Mouse (Mus musculus) kidney, postnatal 14 days (tissue): Measurements from ENCODE around the gene Rnf169.
"Not testable (repeated sequence)": the region's sequence is repeated elsewhere in the genome, so short reads cannot be mapped to it uniquely, and the experiment has no call there.

Source experiments
- DNase-seq: peaks from one replicate; pipeline ENCODE4 v3.0.0; 2022; ENCODE audit warnings: mixed read lengths

The Rnf169 gene

DNA sequence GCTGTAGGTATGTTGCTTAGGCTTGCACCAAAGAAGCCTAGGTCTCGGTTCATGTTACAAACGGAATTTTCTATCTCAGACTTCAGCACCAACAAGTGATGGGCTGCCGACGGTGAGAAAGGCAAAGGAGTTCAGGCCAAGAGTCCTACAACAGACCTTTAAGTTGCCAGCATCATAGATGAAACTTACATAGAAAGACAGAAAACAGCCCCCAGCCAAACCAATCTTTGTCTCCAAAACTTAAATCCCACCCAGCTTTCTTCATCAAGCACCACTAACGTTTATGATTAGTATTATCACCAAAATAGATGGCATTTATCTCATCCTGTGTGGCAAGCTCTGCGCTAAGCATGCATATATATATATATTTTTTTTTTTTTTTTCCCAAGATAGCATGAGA, 1.2 kb downstream of the Rnf169 start:
- DNase-seq: no peak

DNA sequence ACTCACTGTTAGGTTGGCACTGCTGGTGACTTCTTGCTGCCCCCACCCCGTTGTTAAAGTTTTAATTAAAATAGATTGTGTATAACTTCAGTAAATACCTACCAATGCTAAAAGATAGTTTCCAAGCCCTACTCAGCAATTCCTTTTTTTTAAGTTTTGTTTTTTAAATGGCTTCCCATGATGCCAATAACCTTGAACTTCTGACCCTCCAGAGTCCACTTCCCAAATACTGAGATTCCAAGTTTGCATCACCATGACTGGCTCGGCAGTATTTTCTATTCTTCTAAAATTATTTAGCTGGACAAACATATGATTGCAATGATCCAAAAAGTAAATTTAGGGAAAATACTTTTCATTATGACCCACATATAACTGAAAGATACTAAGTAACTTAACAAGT, 2.2 kb downstream of the Rnf169 start:
- no peak for DNase-seq

DNA sequence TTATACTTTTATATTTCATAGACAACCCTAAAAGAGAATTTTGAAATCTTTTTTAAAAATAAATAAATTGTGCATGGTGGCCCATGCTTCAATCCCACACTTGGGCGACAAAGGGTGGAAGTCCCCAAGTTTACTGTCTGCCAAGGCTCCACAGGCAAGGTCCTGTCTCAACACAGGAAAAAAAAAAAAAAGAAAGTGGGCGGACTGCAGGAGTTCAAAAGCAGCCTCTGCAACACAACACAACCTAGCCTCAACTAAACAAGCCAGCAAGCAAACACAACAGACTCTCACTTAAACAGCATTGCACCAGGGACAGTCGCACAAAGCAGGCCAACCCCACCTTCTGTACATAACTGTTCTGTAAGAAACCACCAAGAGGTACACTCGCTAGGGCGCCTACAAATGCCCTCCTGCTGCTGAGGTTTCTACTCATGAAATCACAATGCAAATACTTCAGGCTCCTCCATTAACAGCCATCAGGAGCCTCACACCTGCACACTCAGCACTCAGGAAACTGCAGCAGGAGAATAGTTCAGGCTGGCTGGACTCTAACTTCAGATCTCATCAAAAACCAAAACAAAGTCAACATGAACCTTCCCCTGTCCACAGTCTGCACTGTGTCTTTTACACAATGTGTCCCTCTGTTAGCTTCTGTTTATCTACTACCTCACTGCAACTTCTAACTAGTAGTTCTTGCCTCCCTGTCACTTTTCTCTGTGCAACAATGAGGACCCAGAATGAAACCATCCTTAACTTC, 4.3 kb downstream of the Rnf169 start:
- DNase-seq: no peak

DNA sequence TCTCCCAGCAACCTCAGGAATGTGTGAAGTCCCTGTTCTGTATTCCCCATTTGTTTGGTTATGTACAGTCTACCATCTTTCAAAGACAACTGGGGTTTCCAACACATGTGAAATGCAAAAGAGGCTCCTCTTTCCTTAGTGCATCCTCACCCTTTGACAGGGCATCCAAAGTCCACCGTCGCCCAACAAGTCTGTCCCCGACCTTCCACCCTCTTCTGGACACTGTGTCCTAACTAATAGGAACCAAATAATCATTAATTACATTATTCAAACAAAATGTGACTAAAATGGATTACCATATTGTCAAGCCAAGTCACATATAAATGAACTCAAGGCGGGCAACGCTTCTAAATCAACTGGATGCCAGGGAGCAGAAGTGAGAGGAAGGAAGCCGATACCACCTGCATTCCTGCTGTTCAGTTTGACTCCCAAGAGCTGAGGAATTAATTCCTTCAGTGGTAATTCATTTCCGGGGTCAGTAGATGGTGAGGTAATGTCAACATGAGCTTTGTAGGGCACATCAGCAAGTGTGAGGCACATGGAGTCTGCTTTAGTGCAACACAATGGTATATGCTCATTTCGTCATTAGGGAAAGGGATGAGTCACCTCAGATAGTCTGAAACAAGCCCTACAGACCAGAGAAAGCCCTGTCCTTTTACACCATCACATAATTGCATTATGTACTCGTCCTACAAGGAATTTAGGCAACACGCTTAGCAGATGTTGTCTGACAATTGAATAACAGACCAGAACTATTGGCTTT, 5.9 kb downstream of the Rnf169 start:
- DNase-seq: no peak

DNA sequence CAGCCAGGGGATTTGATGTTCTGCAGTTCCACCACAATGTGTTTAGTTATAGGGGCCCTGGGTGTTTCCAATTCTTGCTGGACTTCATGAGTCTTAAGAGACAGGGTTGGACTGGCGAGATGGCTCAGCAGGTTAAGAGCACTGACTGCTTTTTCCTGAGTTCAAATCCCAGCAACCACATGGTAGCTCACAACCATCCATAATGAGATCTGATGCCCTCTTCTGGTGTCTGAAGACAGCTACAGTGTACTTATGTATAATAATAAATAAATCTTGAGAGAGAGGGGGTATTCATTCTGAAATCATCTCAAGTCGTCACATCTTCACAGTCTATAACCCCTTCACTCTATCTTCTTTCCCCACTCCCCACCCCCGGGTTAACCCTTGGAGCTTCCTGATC, 7.3 kb downstream of the Rnf169 start:
- not testable (repeated sequence) for DNase-seq

DNA sequence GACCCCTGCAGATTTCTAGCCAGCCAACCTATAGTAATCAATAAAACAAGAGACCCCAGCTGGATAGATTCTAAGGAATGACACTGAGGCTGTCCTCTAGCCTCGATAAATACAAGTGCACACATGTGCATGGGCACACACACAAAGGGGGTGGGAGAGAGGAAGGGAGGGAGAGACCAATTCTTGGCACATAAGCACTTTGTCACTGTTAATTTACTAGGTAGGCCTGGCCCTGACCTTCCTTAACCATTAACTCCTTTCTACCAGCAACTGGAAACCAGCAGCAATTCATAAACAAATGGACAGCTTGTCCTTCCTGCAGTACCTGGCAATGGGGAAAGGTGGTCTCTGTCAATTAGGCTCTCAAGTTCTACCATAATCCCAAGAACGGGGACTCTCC, 8.3 kb downstream of the Rnf169 start:
- DNase-seq: peak; percentile 64

DNA sequence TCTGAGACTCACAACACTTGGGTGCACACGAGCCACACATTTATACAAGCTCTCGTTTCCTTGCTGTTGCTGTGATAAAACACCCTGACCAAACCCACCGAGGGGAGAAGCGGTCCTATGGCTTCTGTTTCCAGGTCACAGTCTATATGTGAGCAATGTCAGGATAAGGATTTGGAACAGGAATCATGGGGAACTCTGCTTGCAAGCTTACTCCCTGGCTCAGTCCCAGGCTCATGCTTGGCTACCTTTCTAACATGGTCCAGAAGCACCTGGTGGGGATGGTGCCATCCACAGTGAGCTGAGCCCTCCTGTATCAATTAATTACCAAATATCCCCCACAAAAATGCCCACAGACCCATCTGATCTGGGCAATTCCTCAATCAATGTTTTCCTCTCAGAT, 11.1 kb downstream of the Rnf169 start:
- no peak for DNase-seq

DNA sequence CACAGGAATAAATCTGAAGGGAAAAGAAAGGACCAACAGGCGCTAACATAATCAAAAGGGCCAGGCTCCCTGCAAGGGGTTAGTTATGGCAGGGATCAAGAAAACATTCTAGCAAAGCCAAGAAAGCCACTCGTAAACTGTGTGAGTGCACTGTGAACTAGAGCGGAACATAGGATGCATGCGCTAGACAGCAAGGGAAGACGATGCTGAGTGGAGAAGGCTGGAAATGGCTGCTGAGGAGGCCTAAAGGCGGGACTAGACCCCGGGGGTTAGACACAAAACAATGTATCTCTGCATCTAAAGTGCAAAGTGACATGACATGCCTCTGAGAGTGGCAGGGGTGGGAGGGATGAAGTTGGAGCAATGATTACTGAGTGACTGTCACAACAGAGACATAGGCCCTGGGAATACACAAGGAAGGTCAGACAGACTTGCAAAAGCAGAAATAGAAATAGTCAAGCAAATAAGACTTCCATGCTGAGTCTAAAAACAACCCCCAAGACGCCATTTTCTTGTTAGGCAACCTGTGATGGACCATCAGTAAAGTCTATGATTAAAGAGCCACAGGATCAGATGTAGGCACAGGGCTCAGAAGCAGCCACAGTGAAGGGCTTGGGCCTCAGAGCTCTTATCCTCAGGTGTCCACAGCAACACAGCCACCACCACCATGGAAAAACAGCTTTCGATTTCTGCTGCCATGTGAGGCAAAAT, 14.1 kb downstream of the Rnf169 start:
- no peak for DNase-seq

DNA sequence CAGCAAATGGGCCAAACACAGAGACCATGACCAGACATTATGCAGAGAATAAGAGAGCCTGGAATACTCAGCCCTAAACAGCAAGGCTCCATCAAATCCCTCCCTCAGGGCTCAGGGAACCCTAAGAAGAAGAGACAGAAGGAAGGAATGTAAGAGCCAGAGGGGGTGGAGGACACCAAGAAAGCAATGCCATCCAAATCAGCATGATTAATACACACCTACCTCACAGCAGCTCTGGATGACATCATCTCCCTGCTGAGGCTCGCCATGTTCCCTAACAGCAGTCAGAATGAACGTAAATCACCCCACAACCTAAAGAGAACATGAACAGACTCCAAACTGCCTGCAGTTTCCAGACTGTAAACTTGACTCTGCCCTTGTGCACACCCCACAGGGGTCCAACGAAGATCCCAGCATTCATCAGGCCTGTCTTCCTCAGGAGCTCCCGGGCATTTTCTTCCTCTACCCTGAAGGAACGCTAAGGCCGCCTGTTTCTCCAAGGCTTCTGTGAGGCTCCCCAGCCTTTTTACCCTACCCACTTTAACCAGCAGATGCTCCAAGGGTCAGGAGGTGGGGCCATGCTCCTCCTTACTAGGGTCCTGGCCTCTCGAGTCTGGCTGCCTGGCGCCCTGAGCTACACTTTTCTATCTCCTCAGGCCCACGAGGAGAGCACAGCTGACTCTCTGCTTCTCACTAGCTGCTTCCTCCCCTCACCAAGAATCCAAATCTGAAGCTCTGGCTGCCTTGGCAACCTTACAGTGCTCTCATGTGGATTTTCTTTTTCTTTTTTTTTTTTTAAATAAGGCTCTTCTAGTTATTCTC, 15.0 kb downstream of the Rnf169 start:
- peak; percentile 63 for DNase-seq

DNA sequence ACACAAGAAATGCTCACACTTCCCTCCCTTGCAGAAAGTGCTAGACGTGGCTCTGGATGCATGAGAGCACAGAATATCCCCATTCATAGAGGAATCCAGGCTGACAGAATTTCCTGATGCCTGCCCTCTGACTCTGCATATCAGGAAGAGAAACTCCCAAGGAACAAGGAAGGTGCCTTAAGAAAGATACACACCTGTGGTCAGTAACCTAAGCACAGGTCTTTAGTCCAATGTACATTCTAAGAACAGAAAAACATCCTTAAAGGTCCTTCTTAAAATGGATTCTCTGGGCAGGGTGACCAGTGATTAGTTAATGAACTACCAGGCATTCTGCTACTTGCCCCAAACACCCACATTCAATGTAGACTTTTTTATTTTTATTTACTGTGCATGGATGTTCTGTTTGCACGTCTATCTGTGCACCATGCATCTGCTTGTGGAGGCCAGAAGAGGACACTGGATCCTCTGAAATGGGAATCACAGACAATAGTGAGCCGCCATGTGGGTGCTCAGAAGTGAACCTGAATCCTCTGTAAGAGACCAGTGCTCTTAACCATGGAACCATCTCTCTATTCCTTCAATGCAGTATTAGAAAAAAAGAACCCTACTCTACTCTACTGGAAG, 16.9 kb downstream of the Rnf169 start:
- no peak for DNase-seq

DNA sequence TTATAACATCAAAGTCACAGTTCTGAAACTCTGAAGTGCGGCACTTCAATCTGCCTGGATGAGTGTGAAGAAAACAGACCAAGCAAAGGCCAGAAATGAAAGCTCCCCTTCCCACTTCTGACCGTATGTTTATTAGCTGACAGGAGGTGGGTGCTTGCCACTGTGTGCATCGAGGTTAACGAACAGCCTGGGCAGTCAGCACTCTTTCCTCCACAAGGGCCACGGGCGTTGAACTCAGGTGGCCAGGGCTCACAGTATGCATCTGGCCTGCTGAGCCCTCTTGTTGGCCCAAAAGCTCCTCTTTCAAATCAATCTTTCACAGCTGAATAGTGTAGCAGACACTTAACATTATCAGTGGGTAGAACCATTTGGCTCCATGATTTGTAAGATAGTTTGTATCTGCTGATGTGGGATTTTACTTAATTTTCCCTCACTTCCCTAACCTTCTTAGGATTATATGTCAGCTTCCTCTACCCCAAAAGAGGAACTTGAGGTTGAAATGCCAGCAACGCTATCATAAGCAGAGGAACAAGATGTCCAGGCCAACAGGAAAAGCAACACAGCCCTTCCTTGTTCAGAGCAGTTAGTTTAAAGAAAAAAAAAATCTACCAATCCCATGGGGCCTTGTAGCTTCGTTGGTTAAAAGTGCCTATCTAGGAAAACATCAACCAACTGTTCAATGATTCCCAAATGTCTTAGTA, 17.6 kb downstream of the Rnf169 start:
- DNase-seq: peak; percentile 52

DNA sequence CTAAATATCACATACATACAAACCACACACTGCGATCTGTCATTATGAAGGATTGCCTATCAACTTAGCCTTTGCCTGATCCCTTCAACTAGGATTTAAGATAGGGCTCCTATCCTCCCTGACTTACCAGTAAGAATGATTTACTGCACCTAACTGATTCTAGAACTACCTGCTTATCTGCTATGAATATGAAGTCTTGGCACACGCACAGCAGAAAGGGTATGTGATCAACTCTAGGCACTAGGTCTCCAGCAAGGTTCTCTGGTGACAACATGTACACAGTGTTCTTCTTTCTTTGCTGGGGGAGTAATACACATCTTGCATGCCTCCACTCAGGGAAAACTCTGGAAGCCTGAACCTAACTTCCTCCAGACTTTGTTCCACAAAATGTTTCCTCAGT, 18.7 kb downstream of the Rnf169 start:
- DNase-seq: no peak

DNA sequence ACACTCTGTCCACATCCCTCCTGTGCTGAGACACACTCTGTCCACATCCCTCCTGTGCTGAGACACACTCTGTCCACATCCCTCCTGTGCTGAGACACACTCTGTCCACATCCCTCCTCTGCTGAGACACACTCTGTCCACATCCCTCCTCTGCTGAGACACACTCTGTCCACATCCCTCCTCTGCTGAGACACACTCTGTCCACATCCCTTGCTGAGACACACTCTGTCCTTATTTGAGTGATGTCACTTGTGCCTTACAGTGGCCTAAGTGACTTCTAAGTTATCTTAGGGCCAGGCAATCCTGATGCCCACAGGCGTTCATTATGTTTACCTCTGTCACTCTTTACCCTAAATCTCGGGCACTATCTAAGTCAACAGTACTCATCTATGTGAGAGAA, 19.7 kb downstream of the Rnf169 start:
- DNase-seq: not testable (repeated sequence)

DNA sequence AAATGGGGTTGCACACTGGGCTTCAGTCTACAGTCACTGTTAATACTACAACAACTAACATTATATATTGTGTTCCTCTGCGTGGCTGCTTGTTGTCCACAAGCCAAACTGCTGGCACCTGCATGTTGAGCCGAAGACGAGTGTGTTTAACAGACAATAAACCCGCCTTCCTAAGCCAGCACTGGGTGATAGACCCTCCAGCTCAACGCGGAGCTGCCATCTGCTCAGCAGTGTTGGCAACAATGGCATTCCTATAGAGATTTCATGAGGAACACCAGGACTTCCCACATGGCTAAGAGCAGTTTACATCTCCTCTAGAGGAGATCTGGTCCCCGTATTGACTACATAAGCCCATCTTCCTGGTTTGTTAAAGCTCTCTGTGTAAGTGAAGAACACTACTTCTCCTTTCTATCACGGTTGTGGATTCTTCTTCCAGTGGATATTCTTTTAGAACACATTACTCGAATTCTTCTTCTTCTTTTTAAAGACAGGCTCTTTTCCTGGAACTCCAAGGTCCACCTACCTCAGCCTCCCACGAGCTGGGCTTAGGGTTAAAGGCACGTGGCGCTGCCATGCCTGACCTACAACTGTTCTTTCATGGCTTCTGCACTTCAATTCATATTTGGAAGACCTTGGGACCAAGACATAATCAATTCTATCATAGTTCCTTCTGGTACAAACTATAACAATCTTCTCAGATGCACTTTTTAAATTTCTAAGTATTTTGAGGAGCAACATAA, 22.9 kb downstream of the Rnf169 start:
- no peak for DNase-seq

DNA sequence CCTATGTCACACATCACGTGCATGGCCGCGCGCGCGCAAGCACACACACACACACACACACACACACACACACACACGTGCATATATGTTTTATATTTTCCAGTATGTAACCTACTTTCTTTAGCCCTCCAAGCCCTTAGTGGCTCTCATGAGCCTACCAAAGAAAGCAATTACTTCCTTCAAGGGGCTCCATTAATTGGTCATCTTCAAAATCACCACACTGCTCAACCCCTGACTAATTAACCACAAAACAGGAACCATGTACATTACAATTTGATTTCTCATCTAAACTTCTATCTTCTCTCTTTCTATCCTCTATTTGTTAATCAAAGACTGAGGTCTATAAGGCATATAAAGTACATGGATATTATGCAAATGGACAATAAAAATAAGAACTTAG, 24.2 kb downstream of the Rnf169 start:
- no peak for DNase-seq

DNA sequence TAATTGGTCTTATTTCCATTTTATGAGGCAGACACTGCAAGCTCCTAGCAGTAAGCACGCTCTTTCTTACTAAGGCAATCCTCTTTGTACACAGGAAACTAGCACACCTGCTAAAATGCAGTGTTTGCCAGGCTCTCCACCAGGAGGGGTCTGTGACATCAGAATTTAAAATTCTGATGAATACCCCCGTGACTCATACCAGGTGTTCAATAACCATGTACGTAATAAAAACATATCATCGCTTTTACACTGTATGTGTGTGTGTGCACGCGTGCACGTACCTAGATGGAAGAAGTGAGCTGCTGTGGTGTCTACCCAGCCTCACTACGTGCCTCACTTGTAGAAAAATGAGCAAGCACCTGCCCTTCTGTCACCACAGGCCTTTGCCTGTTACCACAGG, 26.0 kb downstream of the Rnf169 start:
- DNase-seq: no peak

DNA sequence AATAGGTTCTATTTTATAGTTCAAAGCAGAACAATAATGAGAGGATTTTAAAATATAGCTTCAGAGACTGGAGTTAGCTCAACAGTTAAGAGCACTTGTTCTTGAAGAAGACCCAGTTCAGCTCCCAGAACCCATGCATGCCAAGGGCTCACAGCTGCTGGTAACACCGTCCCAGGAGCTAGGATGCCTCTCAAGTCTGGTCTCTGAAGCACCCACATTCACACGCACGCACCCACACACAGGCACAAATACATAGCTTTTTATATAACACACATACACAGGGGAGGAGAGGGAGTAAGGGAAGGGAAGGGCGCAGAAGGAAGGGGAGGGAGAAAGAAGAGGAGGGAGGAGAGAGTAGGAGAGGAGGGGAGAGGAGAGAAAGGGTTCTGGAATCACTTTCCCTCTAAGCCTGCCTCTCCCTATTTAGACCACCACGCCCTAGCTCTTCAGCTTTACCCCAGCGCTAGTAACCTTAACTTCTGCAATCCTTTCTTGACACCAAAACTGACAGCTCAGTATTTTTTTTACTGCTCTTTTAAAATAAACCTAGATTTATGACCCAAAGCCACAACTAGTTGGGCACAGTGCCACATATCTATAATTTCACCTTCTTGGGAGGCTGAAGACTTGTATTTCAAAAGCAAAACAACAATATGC, 26.7 kb downstream of the Rnf169 start:
- no peak for DNase-seq

DNA sequence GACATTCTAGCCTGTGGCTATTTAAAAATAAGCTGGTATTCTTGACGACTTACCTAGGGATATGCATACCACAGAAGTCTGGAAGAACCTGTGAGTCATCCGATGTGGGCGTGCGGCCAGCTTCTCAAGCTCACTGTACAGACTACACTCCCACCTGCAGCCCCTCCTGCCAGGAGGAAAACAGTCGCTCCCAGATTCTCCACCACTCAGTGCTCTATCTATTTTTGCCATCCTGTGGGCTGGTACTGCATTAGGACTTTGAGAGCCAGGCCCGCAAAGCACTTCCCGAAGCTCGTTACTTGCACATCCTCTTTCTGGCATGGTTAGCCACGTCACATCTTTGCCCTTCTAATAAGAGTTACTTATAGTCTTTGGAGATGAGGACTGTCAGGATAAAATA, 32.9 kb downstream of the Rnf169 start:
- no peak for DNase-seq

DNA sequence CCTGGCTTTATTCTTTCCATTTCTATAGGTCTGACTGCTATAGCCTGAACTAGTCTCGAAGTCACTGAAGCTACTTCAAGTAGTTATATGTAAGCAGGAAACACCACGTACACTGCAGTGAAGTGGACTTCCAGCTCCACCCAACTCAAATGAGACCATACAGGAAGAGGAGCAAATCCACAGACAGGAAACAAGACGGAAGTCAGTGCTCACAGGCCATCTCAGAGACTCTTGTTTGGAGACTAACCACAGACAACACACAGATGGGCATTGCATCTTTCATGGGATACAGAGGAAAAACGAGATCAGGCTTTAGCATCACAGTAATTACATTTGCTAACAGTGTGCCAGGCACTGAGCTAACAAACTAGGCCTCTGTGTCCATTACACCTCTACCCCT, 33.9 kb downstream of the Rnf169 start:
- no peak for DNase-seq

DNA sequence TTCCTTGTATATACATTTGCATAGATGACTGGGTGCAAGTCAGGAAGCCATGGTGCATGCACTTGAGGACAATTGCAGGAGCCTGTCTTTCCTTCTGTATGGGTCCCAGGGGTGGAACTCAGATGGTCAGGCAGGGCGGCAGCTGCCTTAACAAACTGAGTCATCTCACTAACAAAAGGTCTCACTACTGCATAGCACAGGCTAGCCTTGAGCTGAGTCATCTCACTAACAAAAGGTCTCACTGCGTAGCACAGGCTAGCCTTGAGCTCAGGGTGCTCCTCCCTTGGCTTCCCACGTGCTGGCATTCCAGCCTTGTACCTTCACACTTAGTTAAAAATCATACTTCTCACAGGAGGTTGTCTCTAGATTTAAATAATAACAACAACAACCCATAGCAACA, 34.3 kb downstream of the Rnf169 start:
- no peak for DNase-seq

DNA sequence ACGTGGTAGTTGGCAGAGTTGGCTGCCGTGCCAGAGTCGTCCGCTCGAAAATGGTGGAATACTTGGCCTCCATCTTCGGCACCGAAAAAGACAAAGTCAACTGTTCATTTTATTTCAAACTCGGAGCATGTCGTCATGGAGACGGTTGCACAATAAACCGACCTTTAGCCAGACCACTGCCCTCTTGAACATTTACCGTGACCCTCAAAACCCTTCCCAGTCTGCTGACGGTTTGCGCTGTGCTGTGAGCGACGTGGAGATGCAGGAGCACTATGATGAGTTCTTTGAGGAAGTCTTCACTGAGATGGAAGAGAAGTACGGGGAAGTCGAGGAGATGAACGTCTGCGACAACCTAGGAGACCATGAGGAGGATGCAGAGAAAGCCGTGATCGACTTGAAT, 35.2 kb downstream of the Rnf169 start:
- DNase-seq: not testable (repeated sequence)
